Mouse (Mus musculus) left cerebral cortex, adult 6 months (tissue): Measurements from ENCODE around the gene Spta1. TPM values are rescaled to one million over a fixed set of nuclear protein-coding genes. Genes with fewer than 3 reads are reported as not detected.

Experiments used
- long read RNA-seq, 2 experiments: library from polyadenylated mRNA; unstranded; transcript quantifications; one replicate each; pipeline ENCODE4 v2.0.0; 2019 to 2020
- polyA plus RNA-seq: library from polyadenylated mRNA; unstranded; fragments of <200 nt; fragmentation: Nextera tagmentation; gene quantifications from 2 replicates; pipeline ENCODE4 v1.2.3, GENCODE M21; 2021

Gene Spta1
- polyA plus RNA-seq: not detected in 2 replicates
- long read RNA-seq, experiment 1: 0 reads
- long read RNA-seq, experiment 2: 0 reads

GRCm38 (mm10) chr1:174172605-174173004 lies at the start of gene Spta1:
Gene Spta1, plus strand, starts transcription at chr1:174172776.

DNA sequence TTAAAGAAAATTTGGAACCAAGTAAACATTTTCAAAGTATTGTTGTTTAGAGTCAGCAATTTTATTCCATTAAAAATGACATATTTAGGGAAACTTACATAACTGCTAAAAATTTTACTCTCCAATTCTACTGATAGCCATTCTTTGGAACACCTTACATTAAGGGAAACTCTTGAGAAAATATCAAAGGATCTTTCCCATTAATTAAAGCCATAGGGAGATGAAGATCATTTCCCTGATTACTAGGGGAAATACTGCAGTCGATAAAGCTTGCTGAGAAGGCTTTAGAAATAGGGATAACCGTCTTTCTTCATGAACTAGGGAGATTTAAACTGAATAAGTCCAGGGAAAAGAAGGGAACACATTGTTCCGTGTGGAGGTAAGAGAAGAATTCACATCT lies 41.4 kb upstream of the Spta1 start, which contains the start of gene Olfr424:
Olfr424 (plus strand) TSS at position 301 of the 400 bp plus-strand sequence.

GRCm38 (mm10) chr1:174155333-174155732 lies 17.2 kb upstream of the Spta1 start, which contains the start of gene Olfr420:
Gene Olfr420, plus strand, starts transcription at chr1:174155633.

DNA sequence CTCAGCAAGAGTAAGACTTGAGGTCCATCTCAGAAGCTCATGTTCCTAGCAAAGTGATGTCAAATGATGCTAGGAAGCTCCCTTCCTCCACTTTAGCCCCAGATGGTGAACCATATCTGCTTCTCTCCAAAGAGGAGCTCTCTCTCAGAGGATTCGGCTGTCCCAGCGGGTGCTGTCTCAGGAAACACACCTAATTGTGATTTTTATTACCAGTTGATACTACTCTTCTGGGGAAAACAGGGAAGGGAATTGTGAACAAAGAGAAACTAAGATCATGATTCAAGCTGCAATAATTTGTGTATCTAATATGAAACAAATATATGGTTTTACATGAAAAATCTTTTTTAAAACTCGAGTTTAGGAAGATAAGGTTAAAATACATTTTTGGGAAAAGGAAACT lies 79.4 kb downstream of the Spta1 start, which contains the start of gene Olfr419:
Olfr419 (minus strand) TSS at position 101 of the 400 bp plus-strand sequence.

Other genes starting within 250 kb of the Spta1 start
- gene Mndal, start 230.3 kb upstream of the Spta1 start, polyA plus RNA-seq: 0.32 and 0.53 TPM in 2 replicates
- gene Ifi203, start 230.1 kb upstream of the Spta1 start, polyA plus RNA-seq: 0.09 and 0.18 TPM in 2 replicates
- gene Ifi202b, start 190.0 kb upstream of the Spta1 start, polyA plus RNA-seq: not detected in 2 replicates
- not detected in 2 replicates for gene Ifi205, start 141.0 kb upstream of the Spta1 start, polyA plus RNA-seq
- gene Olfr433, start 132.1 kb upstream of the Spta1 start, polyA plus RNA-seq: not detected in 2 replicates
- not detected in 2 replicates for gene Olfr432, start 123.6 kb upstream of the Spta1 start, polyA plus RNA-seq
- gene Olfr430, start 106.2 kb upstream of the Spta1 start, polyA plus RNA-seq: not detected in 2 replicates
- not detected in 2 replicates for gene Olfr429, start 88.4 kb upstream of the Spta1 start, polyA plus RNA-seq
- gene Olfr427, start 75.9 kb upstream of the Spta1 start, polyA plus RNA-seq: not detected in 2 replicates
- gene Olfr231, start 51.6 kb upstream of the Spta1 start, polyA plus RNA-seq: not detected in 2 replicates
- gene Olfr424, start 41.3 kb upstream of the Spta1 start, polyA plus RNA-seq: not detected in 2 replicates
- not detected in 2 replicates for gene Olfr420, start 17.1 kb upstream of the Spta1 start, polyA plus RNA-seq
- gene Olfr419, start 79.3 kb downstream of the Spta1 start, polyA plus RNA-seq: not detected in 2 replicates
- not detected in 2 replicates for gene Mptx1, start 157.7 kb downstream of the Spta1 start, polyA plus RNA-seq
- not detected in 2 replicates for gene Olfr417, start 192.3 kb downstream of the Spta1 start, polyA plus RNA-seq
- not detected in 2 replicates for gene Olfr248, start 218.3 kb downstream of the Spta1 start, polyA plus RNA-seq